Mouse (Mus musculus): Measurements from ENCODE around the gene Hnrnpm.

DNA sequence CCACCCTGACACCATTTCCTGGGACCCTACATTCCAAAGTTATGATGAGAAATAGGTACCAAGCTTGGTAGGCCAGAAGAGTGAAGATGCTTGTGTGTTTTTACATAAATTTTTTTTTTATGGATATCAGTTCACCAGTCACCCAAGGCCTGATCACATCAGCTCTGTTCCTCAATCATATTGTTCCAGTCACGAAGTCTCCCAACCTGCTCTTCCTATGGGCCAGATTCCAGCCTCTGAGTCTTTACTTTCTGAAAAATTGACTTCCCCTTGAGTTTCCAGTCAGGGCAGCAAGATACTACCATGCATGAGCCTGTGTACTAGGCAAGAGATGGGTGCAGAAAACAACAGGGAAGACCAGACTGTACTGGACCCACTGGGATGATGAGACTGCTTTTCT is at the start of gene Hnrnpm:
- TF ChIP-seq CTCF (IDR thresholded peaks at IDR 0.05; ENCODE audit: low read depth) (no peak), EP300 (optimal IDR thresholded peaks at IDR 0.05) (no peak)

All from stomach, postnatal 0 days (tissue).